Mouse (Mus musculus) CH12F3 (cell line): Measurements from ENCODE around the gene Pla2g15.

Experiments
- in situ Hi-C: fragments of 300-500 bp; cut with MboI; formaldehyde crosslinking; loops from 2 replicates; pipeline ENCODE4 v1.14.3; 2020; ENCODE audit warnings: low sequenced_read_pairs

Gene Pla2g15

DNA sequence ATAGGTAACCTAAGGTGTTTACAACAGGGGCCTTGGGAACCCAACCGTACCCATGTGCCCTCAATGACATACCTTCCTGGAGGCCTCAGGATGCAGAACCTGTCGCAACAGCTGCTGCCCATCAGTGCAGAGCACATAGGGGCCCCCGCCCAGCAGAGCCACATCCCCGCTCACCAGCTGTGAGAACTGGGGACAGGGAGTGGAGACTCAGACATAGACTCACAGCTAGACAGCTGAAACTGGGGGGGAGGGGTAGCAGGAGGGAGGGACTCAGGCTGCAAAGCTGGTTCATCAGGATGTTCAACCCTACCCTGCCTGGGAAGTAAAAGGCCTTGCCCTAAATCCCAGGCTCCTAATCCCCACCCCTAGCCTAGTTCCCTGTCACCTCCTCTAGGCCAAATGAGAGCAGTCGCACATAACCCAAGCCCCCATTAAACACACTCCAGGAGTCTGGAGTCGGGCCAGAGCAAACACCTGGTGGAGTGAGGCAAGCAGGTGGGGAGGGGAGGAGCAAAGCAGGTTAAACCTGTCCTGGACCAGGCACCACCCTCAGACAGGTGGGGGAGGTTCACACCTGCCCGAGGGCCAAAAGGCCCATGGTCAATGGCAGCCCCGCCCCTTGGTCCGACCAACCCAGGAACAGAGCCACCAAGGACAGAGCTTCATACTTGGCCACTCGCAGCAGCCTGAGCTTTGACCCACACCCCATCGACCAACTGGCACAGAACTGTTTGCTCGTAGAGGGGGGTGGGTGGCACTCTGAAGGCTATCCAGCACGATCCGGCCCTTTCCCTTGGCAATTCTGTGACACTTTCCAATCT, 15.2 kb upstream of the Pla2g15 start:
- in situ Hi-C loops = no loop called here

DNA sequence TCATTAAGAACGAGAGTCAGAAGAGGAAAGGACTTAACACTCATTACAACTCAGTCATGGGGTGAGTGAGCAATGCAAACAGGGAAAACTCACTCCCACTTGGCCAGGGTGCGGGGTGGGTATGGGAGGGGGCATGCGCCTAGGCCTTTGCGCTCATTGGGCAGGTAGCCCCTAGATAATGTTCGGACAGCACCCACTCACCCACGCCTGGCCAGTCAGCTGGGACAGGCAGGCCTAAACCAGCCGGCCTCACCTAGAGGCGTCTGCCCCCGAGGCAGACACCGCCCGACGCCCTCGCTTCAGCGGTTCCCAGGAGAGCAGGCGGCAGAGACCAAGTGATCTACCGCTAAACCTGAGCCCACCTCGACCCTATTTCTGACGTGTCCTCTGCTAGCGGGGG, 14.5 kb upstream of the Pla2g15 start:
- in situ Hi-C loops = no loop called here

DNA sequence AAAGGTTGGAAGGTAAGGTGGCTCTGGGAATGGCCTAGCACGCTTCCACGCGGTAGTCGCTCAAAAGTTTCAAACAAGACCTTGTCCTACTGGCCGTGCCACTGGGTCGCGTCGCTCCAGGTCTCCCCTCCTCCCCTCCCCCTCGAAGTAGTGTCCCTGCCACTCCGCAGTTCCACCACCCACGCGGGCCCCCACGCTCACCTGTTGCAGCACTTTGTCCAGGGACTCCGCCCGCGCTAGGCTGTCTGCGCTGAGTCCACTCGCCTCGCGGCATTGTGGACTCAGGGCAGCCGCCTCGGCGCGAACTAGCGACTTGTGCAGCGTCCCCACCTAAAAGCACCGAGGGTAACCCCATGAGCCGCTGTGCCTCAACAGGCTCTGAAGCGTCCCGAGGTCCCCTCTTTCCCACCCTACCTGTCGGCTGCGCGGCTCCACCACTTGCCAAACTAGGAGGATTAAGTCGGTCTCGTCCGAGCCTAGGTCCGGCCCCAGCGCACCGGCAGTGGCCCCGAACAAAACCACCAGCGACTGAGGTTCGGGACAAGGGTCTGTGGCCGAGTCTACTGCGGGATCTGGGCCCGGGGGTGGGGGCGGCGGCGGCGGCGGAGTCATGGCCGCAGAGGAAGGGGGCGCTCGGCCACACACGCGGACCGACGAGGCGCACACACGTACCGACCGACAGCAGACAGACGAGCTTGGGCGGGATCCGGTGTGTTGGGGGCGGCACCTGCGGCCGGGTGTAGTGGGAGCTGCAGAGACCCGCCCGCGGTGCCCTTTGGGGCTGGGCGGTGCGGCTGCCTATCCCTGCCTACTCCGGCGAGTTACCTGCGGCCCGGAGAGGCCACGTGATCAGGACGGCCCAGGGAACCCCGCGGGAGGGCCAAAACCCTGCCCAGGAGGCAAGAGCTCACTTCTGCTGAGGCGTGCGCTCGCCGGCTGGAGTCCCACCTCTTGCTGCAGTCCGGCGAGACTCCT, 13.8 kb upstream of the Pla2g15 start, which contains the start of gene Esrp2:
Gene Esrp2 (minus strand): TSS at position 819 of the 975 bp plus-strand sequence.
- in situ Hi-C loops = no loop called here

DNA sequence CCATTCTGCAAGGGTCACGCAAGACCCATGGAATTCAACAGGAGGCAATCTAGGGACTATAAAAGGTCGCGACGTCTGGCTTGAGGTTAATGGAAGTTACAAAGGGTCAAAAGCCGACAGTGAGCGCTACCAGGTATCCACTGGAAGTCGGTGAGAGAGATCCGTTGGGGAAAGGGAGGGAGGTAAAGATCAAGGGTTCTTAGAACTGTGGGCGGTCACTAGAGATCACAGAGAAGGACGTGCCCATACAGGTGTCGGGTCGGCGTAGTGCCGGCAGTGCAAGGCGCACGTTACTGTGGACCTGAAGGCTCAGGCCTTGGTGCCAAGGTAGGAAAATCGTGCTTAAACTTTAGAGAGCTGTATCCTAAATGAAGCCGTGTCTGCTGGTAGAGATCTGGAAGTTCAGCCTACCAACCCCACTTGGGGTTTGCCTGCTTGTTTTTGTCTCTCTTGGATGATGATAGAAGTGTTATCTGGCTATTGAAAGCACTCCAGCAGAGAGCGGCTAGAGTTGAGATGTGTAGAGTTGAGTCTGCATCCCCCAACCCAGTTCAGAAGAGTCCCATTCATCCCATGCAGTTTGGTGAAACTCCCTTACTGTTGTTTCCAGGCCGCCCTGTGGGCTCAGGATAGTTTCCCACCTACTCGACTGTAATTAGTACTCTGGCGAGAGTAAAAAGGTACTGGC, 12.8 kb upstream of the Pla2g15 start:
- in situ Hi-C loops = no loop called here

DNA sequence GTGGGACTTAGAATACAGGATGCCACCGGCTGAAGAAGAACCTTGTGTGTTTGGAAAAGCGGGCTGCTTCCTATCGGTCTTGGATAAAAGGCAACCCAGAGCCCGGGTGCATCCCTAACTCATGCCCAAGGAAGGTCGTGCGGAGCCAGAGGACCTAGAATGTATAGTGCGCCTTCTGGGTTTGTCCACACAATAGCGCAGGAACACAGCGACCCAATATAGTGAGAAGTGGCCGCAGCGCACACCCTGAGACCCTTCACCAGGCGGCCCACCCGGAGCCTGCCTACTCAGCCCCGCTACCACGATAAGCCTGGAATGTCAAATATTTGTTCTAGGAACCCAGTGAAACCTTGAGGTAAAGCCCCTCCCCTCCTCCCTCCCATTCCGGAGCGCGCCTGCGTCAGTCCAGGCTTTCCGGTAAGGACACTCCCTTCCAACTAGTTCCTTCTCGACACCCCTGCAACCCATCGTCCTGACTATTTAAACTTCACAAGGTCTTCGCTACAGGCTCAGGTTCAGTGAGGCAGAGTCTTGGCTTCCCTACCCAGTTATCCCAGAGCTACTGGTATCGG, 12.2 kb upstream of the Pla2g15 start:
- in situ Hi-C loops = no loop called here

DNA sequence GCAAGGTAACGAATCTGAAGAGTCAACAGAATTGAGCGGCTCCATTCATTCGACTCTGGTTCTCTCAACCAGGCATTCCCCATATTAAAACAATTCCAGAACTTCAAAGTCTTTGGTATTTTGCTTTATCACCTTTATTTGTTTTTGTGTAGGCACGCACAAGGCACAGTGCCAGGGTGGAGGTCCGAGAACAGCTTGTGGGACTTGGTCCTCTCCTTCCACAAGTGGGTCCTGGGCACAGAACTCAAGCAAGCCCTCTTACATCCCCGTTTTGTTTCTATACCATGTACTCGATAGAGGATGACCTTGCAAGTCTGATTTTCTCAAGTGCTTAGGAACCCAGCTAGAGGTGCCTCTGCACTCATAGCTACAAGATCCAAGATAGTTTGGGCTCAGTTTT, 11.6 kb upstream of the Pla2g15 start:
- in situ Hi-C loops = no loop called here

DNA sequence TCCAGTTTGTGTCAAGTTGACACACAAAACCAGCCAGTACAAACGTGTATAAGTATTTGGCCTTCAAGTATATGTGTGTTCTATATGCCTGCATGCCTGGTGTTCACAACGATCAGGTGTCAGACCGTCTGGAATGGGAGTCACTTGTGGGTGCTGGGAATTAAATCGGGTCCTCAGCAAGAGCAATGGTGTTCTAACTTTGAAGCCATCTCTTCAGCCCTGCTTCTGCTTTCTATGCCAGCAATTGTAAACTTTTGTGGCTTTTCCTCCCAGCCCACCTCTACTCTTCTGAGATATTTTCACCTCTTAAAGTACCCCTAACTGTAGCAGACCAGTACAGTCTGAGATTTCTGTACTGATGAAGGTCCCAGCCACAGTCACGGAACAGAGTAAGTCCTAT, 10.0 kb upstream of the Pla2g15 start:
- in situ Hi-C loops = loop anchor here (10.0 kb wide), 1 partner anchor 265 kb away; no protein-coding TSS in a partner anchor

DNA sequence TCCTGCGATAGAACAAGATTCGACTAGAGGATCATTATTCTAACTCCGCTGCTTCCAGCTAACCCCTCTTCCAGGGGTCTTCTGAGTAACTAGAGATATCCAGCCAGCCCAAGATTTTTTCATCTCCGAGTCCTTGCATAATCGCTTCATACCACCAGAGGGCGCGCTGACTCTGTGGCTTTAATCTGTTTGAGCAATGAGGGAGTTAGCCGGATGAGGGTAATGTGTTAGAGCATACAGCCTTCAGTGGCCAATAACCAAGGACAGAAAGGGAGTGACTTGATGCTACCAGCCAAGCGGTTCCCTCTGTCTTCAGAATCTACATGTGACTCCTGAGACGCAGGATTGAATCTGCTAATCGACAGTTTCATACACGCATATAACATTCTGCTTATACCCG, 9.4 kb upstream of the Pla2g15 start:
- in situ Hi-C loops = loop anchor here (10.0 kb wide), 1 partner anchor 264 kb away; no protein-coding TSS in a partner anchor

DNA sequence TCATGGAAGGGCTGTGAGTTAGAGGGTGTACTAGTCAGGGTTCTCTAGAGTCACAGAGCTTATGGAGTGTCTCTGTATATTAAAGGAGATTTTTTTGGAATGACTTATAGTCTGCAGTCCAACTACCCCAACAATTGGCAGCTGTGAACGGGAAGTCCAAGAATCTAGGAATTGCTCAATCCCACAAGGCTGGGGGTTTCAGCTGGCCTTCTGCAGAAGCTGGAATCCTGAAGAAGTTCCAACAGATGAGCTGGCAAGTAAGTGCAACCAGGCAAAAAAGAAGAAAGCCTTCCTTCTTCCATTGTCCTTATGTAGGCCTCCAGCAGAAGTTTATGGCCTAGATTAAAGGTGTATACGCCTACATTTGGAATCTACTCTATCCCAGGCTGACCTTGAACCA, 4.9 kb upstream of the Pla2g15 start:
- in situ Hi-C loops = loop anchor here (10.0 kb wide), 1 partner anchor 259 kb away; no protein-coding TSS in a partner anchor

DNA sequence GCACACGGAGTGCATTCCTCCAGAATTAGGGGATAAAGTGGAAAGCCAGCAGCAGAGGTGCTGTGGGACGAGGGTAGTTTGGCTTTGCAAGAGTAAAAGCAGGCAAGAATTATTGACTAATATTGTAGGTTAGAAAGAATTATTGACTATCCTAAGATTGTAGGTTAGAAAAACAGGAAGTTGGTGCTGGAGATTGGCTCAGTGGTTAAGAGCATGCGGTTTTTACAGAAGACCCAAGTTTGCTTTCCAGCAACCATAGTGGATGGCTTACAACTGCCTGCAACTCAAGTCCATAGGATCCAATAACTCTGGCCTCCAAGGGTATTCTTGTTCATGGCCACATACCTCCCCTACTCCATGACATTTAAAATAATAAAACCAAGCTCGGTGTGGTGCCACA, 4.2 kb upstream of the Pla2g15 start:
- in situ Hi-C loops = loop anchor here (10.0 kb wide), 1 partner anchor 259 kb away; no protein-coding TSS in a partner anchor

DNA sequence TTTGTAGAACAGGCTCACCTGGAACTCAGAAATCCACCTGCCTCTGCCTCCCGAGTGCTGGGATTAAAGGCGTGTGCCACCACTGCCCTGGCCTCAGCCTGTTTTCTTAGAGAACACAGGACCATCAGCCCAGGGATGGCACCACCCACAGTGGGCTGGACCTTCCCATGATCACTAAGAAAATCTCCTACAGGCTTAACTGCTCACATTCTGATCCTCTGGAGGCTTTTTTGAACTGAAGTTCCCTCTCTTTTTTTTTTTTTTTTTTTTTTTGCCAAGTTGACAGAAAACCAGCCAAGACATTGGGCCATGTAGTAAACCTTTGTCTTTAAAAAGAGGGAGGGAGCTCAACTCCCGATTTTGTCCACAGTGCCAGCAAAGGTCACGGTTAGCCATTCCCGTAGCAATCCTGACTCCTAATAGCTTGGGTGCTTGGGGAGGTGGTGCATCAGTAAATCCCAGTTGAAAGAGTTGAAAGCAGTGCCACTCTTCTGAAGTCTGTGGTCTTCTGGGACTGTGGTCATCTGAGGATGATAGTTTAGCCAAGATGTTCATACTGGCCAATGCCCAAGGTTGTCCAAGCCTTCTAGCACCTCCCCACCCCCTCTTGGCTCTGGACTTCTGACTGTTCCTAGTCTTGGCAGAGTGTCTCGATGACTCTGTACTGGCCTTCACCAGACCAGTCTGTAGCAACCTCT, 2.2 kb upstream of the Pla2g15 start:
- in situ Hi-C loops = loop anchor here (10.0 kb wide), 1 partner anchor 257 kb away; no protein-coding TSS in a partner anchor

DNA sequence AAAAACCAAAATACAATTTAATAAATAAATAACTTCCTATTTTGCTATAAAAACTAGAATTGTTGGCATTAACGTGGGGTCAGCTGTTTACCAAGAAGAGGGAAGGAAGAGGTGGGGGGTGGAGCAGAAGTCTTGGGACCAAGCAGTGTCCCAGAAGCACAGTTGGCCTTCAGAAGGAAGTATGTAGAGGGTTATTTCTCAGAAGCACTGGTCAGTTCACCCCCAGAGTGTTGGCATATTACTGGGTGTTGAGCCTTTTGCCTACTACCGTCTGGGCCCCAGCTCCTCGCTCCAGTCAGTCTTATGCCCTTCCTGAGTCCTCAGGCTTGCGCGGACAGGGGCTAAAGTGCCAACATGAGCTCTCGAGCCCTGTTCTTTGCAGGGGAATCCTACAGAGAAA, 1.2 kb upstream of the Pla2g15 start:
- in situ Hi-C loops = loop anchor here (10.0 kb wide), 1 partner anchor 256 kb away; no protein-coding TSS in a partner anchor

DNA sequence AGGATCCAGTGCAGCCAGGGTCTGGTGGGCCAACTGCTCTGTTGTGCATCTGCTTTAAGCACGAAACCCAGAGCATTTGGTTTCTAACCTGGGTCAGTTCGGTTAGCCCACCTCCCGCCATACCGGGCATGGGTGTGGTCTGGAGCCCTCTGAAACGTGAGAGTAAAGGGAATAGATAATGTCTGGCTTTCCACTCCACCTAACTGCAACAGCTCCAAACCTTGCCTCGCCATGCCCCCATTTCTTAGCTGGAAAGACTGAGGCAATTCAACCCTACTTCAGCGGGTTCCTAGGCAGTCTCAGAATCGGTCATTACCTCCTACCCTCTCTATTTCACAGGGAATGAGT, 428 bp downstream of the Pla2g15 start:
- in situ Hi-C loops = no loop called here

DNA sequence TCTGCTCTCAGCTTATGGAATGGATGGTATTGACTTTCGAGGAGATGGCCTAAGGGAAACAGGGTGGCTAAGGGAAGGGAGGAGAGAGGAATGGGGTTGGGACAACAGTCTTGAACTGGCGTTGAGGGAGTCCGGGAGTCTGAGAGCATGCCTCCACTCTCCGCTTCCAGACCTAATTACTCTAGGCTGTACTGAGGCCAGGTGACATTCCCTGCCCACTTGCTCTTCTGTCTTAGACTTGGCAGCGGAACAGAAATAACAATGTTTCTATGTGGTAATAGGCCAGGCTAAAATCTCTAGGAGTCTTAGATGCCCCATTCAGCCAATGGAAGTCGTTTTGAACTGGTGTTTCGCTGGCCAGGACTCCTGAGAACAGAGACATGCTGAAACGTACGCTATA, 842 bp downstream of the Pla2g15 start:
- in situ Hi-C loops = no loop called here

DNA sequence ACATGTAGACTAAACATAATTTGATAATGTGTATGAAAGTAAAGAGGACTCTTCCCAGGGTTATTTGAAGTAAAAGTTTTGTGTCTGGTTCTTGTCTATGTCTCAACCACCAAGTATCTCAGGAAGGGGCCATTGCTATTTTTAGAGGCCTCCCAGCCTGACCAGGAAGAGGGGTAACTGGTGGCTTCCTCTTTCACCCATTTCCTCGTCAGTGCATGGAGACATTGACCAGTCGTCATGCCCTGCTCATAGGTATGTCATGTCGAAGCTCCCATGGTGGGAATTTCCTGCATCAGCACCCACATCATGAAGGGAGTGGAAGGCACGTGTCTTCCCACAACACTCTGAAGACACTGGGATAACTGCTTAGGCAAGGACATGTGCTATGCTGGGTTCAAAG, 2.7 kb downstream of the Pla2g15 start:
- in situ Hi-C loops = no loop called here

DNA sequence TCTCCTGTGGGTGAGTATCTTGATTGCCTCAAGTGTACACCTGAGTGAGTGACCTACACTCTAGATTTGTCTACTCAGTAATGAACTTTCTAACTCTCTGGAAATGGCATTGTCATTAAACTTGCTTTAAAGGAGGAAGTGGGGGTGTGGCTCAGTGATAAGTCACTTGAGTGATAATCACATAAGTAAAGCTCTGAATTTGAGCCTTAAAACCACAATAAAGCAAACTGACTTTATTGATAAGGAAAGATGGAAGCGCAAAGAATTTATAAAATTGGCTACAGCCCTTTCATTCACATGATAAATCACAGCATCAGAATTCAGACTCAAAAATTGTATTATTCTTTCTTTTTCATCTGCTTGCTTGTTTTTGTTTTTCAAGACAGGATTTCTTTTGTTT, 7.2 kb downstream of the Pla2g15 start:
- in situ Hi-C loops = no loop called here

DNA sequence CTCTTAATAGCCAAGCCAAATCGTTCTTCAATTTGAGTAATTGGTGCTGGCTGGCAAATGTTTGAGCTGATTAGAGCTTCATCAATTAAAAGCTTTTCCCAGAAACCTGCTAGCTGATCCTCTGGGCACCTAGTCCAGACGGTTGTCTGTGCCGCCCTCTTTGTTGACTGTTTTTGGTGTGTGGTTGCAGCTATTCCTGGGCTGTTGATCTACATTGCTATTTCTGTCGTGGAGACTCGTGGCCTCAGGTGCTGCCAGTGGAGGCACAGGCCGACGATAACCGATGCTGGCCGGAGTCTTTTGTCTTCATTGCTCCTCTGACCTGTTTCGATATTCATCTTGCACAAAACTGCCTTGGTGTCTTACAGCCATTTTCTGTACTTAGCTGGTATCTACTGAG, 8.2 kb downstream of the Pla2g15 start:
- in situ Hi-C loops = no loop called here

DNA sequence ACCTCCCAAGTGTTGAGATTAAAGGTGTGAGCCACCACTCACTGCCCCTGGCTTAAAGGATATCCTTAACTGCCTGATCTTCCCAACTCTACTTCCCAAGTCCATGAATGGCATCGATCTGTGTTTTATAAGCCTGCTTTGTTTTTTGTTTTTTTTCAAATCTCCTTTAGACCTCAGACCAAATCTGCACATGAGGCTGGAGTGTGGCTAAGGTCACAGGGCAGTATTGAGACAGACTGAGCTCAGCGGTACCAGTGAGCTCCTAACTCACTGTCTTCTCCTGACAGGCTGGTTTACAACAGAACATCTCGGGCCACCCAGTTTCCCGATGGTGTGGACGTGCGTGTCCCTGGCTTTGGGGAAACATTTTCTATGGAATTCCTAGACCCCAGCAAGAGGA, 9.7 kb downstream of the Pla2g15 start:
- in situ Hi-C loops = no loop called here

DNA sequence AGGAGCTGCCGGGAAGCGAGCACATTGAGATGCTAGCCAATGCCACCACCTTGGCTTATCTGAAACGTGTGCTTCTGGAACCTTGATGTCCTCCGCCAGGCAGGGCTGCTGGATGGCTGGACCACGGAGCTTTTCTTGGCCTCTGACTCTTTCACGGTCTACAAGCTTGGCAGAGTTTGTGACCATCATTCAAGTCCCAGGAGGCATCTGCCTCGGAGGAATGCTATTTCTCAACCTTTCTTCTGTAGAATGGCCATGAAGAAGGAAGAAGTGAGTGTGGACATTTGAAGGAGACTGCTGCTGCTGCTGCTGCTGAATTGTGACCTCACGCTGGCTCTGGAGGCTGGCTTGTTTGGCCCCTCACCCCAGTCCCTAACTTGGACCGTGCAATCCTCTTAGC, 13.1 kb downstream of the Pla2g15 start:
- in situ Hi-C loops = no loop called here

DNA sequence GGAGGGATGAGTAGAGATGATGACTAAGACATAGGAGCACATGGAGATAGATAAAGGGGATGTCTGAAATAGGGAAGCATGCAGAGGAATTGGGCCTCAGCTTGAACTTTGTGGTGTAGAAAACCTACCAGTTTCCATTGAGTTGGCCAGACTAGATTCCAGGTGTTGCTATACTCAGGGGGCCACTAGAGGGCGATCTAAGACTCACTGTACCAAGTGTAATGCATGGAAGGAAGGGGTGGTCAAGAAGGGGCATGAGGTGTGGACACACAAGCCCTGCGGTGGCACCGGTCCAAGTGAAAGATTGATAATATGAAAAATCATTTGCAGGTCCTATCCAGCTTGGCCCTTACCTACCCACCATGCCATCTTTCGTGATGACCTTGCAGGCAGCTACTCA, 15.3 kb downstream of the Pla2g15 start:
- in situ Hi-C loops = no loop called here
